Mouse (Mus musculus): ENCODE measurements around the gene Trmt112. TPM values are rescaled to one million over a fixed set of nuclear protein-coding genes. Genes with fewer than 3 reads are reported as not detected.

Gene Trmt112
- total and polyA plus RNA-seq, 3 experiments, result 32.0 to 67.9 (median 38.5) TPM

- H3K27ac ChIP-seq, result peak overlapping the region; percentile 97
- TF ChIP-seq EP300 (IDR thresholded peaks at IDR 0.05; ENCODE audit: insufficient read depth, low read depth, low read length), result 0 out of 2 replicates have a peak, but pooled peaks have one; percentile 9
- no peak for TF ChIP-seq CTCF (IDR thresholded peaks at IDR 0.05)
- TF ChIP-seq POLR2A (IDR thresholded peaks at IDR 0.05; ENCODE audit: insufficient read depth, low read depth, low read length), result peak; percentile 73
- H3K4me1 ChIP-seq (ENCODE audit: control insufficient read depth, insufficient read depth, low read length), result peaks cover 7% of the 10 kb centered on the region
- peak; percentile 65 to 73 for DNase-seq
- peak overlapping the region; percentile 67 for H3K4me3 ChIP-seq
- peak overlapping the region; percentile 88 for H3K9ac ChIP-seq (ENCODE audit: low read depth, low read length)
- H3K79me2 ChIP-seq (replicated peaks; ENCODE audit: control insufficient read depth, insufficient read depth, low read length), result no peaks in the 10 kb centered on the region
- WGBS, result under 1% methylated on average over 28 of the region's 28 CpGs
- no peaks in the 10 kb centered on the region for H3K36me3 ChIP-seq (ENCODE audit: control insufficient read depth, insufficient read depth, low read length)
- no peaks in the 10 kb centered on the region for H3K27me3 ChIP-seq (ENCODE audit: control insufficient read depth, insufficient read depth, low read length)
- intact Hi-C loops (cut with DNase I), result loop anchor here (1.0 kb wide), 2 partner anchors 8 to 26 kb away; partner anchors contain the start of gene Gpr137
These were observed 41.2 kb downstream of the Trmt112 start for GRCm38 (mm10) chr19:6950613-6951153.

DNA sequence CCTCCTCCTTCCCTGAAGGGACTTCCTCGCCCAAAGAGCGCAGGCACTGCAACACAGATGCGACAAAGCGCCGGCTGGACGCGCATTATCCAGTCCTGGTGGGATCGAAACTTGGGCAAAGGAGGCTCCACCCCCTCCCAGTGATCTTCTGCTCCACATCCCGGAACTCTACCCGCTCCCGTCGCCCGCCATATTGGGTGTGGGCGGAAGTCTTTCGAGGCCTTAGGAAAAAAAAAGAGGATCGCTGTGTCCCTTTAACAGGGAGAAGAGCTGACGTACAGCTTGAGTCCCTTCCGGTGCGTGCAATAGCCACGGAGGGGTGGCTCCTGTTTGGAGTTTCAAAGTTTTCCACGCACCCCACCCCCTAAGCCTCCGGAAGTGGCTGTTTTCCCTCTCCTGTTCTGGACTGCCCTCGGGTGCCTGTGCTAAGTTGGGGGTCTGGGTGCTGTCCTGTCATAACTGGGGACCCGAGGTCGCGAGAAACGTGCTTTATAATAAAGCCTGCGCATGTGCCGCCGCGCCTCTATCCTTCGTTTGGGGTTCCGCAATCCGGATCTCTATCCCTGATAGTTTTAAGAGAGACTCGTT, 42.0 kb downstream of the Trmt112 start:
- Histone ChIP-seq H3K9ac (ENCODE audit: low read depth, low read length) (peak overlapping the region; percentile 88), H3K79me2 (replicated peaks; ENCODE audit: control insufficient read depth, insufficient read depth, low read length) (no peaks in the 10 kb centered on the region), H3K4me1 (ENCODE audit: control insufficient read depth, insufficient read depth, low read length) (peaks cover 7% of the 10 kb centered on the region), H3K36me3 (ENCODE audit: control insufficient read depth, insufficient read depth, low read length) (no peaks in the 10 kb centered on the region), H3K27me3 (ENCODE audit: control insufficient read depth, insufficient read depth, low read length) (no peaks in the 10 kb centered on the region), H3K27ac (peak overlapping the region; percentile 97), H3K4me3 (peak overlapping the region; percentile 67)
- intact Hi-C loops (cut with DNase I), result loop anchor here (1.0 kb wide), 2 partner anchors 9 to 27 kb away; partner anchors contain the start of gene Gpr137
- TF ChIP-seq EP300 (IDR thresholded peaks at IDR 0.05; ENCODE audit: insufficient read depth, low read depth, low read length) (peak; percentile 97), CTCF (IDR thresholded peaks at IDR 0.05) (no peak), POLR2A (IDR thresholded peaks at IDR 0.05; ENCODE audit: insufficient read depth, low read depth, low read length) (peak; percentile 85)
- WGBS, result under 1% methylated on average over 35 of the region's 35 CpGs
- peak; percentile 95 to 98 for DNase-seq

GRCm38 (mm10) chr19:6951994-6952711, 42.7 kb downstream of the Trmt112 start:
- H3K9ac ChIP-seq (ENCODE audit: low read depth, low read length), result peak overlapping the region; percentile 69
- intact Hi-C loops (cut with DNase I), result loop anchor here (1.0 to 2.0 kb wide), 4 partner anchors 10 to 28 kb away; partner anchors contain the start of gene Gpr137
- under 1% methylated on average over 31 of the region's 31 CpGs for WGBS

GRCm38 (mm10) chr19:6952712-6953037, 43.2 kb downstream of the Trmt112 start:
- Histone ChIP-seq H3K9ac (ENCODE audit: low read depth, low read length) (peak overlapping the region; percentile 69), H3K27me3 (ENCODE audit: control insufficient read depth, insufficient read depth, low read length) (no peaks in the 10 kb centered on the region), H3K79me2 (replicated peaks; ENCODE audit: control insufficient read depth, insufficient read depth, low read length) (no peaks in the 10 kb centered on the region), H3K4me3 (peak overlapping the region; percentile 67), H3K27ac (peak overlapping the region; percentile 97), H3K36me3 (ENCODE audit: control insufficient read depth, insufficient read depth, low read length) (no peaks in the 10 kb centered on the region), H3K4me1 (ENCODE audit: control insufficient read depth, insufficient read depth, low read length) (peaks cover 7% of the 10 kb centered on the region)
- intact Hi-C loops (cut with DNase I), result loop anchor here (1.0 to 2.0 kb wide), 2 partner anchors 14 to 16 kb away; no protein-coding TSS in a partner anchor
- peak; percentile 83 for TF ChIP-seq POLR2A (IDR thresholded peaks at IDR 0.05; ENCODE audit: insufficient read depth, low read depth, low read length)
- TF ChIP-seq EP300 (IDR thresholded peaks at IDR 0.05; ENCODE audit: insufficient read depth, low read depth, low read length), result peak; percentile 5; the same call in 1 of the 2 replicates
- no peak for TF ChIP-seq CTCF (IDR thresholded peaks at IDR 0.05)
- peak; percentile 65 to 75 for DNase-seq
- 5% methylated on average over 3 of the region's 3 CpGs for WGBS

More at GRCm38 (mm10) chr19:6951994-6952711, 42.7 kb downstream of the Trmt112 start:
- no peaks in the 10 kb centered on the region for H3K27me3 ChIP-seq (ENCODE audit: control insufficient read depth, insufficient read depth, low read length)
- H3K27ac ChIP-seq, result peak overlapping the region; percentile 97
- DNase-seq, result peak; percentile 89 to 92
- H3K79me2 ChIP-seq (replicated peaks; ENCODE audit: control insufficient read depth, insufficient read depth, low read length), result no peaks in the 10 kb centered on the region
- TF ChIP-seq POLR2A (IDR thresholded peaks at IDR 0.05; ENCODE audit: insufficient read depth, low read depth, low read length) (no peak), CTCF (IDR thresholded peaks at IDR 0.05) (no peak), EP300 (IDR thresholded peaks at IDR 0.05; ENCODE audit: insufficient read depth, low read depth, low read length) (0 out of 2 replicates have a peak, but pooled peaks have one; percentile 18)
- no peaks in the 10 kb centered on the region for H3K36me3 ChIP-seq (ENCODE audit: control insufficient read depth, insufficient read depth, low read length)
- H3K4me1 ChIP-seq (ENCODE audit: control insufficient read depth, insufficient read depth, low read length), result peaks cover 7% of the 10 kb centered on the region
- peak overlapping the region; percentile 67 for H3K4me3 ChIP-seq

DNA sequence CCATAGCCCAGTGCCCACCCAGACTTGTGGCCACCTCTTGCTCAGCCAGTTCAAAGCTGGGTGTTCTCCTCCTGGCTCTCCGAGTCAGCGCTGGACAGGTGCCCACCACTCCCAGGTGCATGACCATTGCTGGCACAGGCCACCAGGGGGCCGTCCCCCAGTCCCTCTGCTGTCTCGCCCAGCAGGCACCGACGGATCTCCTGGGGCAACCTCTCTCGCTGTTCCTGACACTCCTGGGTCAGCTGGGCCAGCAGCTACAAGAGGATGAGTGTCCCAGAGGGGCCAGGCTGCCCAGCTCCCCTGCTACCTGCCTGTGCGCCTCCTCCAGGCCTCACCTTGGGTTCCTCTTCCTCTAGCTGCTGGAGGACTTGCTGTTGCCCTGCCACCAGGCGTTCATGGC, 44.5 kb downstream of the Trmt112 start:
- no peak overlapping the region for H3K4me3 ChIP-seq
- intact Hi-C loops (cut with DNase I), result no loop called here
- H3K27ac ChIP-seq, result no peak overlapping the region
- peak; percentile 54 to 60 for DNase-seq
- no peaks in the 10 kb centered on the region for H3K79me2 ChIP-seq (replicated peaks; ENCODE audit: control insufficient read depth, insufficient read depth, low read length)
- H3K36me3 ChIP-seq (ENCODE audit: control insufficient read depth, insufficient read depth, low read length), result no peaks in the 10 kb centered on the region
- peaks cover 7% of the 10 kb centered on the region for H3K4me1 ChIP-seq (ENCODE audit: control insufficient read depth, insufficient read depth, low read length)
- 40% methylated on average over 9 of the region's 9 CpGs for WGBS
- no peak overlapping the region for H3K9ac ChIP-seq (ENCODE audit: low read depth, low read length)
- no peaks in the 10 kb centered on the region for H3K27me3 ChIP-seq (ENCODE audit: control insufficient read depth, insufficient read depth, low read length)
- no peak for TF ChIP-seq EP300 (IDR thresholded peaks at IDR 0.05; ENCODE audit: insufficient read depth, low read depth, low read length)
- peak; percentile 58 for TF ChIP-seq CTCF (IDR thresholded peaks at IDR 0.05)
- no peak for TF ChIP-seq POLR2A (IDR thresholded peaks at IDR 0.05; ENCODE audit: insufficient read depth, low read depth, low read length)

All from heart, adult 2 months (tissue).